Mouse (Mus musculus): ENCODE measurements around the gene Dync2li1. TPM values are rescaled to one million over a fixed set of nuclear protein-coding genes. Genes with fewer than 3 reads are reported as not detected.

The Dync2li1 gene
- polyA plus RNA-seq, 1 experiment from 2014 or later = 31.9 TPM

DNA sequence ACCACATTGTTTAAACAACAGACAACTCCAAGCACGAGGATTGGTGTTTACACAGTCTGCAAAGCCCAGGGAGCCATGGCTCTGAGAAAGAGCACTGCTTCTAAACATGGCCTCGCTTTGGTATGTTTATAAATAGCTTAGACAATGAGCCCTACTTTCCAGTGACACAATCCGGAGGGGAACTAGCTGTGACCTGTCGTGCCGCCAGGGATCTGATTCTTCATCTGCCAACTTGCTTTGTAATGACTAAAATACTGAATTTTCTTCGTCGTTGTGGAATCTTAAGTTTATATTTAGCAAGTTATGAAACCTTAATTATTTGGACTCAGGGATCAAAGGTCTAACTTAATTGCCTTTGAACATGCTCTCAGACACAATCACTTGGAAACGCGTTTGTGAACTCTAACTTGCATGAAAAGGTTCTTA, 23.1 kb upstream of the Dync2li1 start:
- Histone ChIP-seq H3K9ac (replicated peaks; ENCODE audit: low read length) (no peak overlapping the region), H3K4me3 (replicated peaks; ENCODE audit: low read depth, low read length) (no peak overlapping the region), H3K27me3 (ENCODE audit: control insufficient read depth, insufficient read depth, low read length) (no peaks in the 10 kb centered on the region), H3K9me3 (ENCODE audit: control insufficient read depth, low read length) (no peaks in the 10 kb centered on the region), H3K4me1 (ENCODE audit: control insufficient read depth, insufficient read depth, low read length) (no peaks in the 10 kb centered on the region), H3K4me2 (ENCODE audit: low read length) (no peak overlapping the region), H3K27ac (replicated peaks; ENCODE audit: low read depth, low read length) (no peak overlapping the region), H3K36me3 (ENCODE audit: control insufficient read depth, insufficient read depth, low read length) (no peaks in the 10 kb centered on the region)
- WGBS = 79% methylated on average over 9 of the region's 9 CpGs
- no peak for ATAC-seq (ENCODE audit: low FRiP score, low TSS enrichment)
- DNase-seq = no peak

DNA sequence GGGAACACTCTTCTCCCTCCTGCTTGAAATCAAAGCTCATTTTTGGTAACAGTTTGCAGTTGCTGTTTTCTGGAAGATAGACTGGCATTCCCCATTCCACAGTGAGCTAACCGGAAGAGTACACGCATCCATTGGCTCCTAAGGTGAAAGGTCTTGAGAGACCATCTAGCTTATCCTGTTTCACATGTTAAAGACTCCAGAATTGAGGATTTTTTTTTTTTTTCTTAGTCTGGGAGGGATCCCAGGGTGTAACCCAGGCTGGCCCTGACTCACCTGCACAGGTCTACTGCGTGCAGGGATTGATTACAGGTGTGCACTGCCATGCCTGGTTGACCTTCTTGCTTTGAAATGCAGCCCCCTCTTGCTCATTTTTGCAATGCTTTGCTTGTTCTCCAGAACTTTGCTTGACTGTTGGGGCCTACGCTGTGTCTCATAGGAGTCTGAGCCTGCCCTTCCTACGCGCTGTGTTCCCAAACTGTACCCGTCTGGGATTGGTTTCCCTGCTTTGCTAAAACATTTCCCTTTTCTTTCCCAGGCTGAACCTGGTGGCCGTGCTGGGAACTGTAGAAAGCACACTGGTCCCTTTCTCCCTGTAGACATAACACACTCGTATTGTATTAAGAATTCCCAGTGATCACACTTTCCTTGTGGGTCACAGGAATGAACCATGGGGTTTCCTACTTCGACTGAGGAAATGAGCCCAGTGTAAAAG, 22.4 kb upstream of the Dync2li1 start:
- Histone ChIP-seq H3K4me3 (replicated peaks; ENCODE audit: low read depth, low read length) (no peak overlapping the region), H3K36me3 (ENCODE audit: control insufficient read depth, insufficient read depth, low read length) (no peaks in the 10 kb centered on the region), H3K4me1 (ENCODE audit: control insufficient read depth, insufficient read depth, low read length) (no peaks in the 10 kb centered on the region), H3K9ac (replicated peaks; ENCODE audit: low read length) (no peak overlapping the region), H3K4me2 (ENCODE audit: low read length) (no peak overlapping the region), H3K27ac (replicated peaks; ENCODE audit: low read depth, low read length) (no peak overlapping the region), H3K9me3 (ENCODE audit: control insufficient read depth, low read length) (no peaks in the 10 kb centered on the region), H3K27me3 (ENCODE audit: control insufficient read depth, insufficient read depth, low read length) (no peaks in the 10 kb centered on the region)
- 92% methylated on average over 10 of the region's 10 CpGs for WGBS
- no peak for ATAC-seq (ENCODE audit: low FRiP score, low TSS enrichment)
- DNase-seq = no peak

DNA sequence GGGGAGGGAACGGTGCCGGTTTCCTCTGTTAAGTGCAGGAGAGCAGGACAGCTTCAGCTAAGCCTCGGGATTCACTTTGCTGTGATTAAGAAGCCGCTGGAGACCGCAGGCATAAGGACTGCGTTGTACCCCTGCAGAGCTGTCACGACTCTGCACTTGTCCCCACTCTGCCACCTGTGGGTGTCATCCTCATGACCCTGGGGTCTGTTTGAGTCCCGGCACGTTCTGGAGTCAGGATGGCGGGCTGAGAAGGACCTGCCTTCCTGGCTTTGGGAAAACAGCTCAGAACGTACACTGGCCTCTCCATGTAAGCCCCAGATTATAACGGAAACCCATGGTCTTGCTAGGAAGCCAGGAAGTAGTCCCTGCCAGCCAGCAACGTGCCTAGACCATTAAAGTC, 19.3 kb upstream of the Dync2li1 start:
- WGBS = 55% methylated on average over 13 of the region's 13 CpGs
- DNase-seq (no peak), ATAC-seq (ENCODE audit: low FRiP score, low TSS enrichment) (no peak)
- no peak overlapping the region for H3K4me3 ChIP-seq (replicated peaks; ENCODE audit: low read depth, low read length)
- no peaks in the 10 kb centered on the region for H3K27me3 ChIP-seq (ENCODE audit: control insufficient read depth, insufficient read depth, low read length)
- H3K4me2 ChIP-seq (ENCODE audit: low read length) = no peak overlapping the region
- no peak overlapping the region for H3K9ac ChIP-seq (replicated peaks; ENCODE audit: low read length)
- H3K27ac ChIP-seq (replicated peaks; ENCODE audit: low read depth, low read length) = no peak overlapping the region
- no peaks in the 10 kb centered on the region for H3K4me1 ChIP-seq (ENCODE audit: control insufficient read depth, insufficient read depth, low read length)
- H3K36me3 ChIP-seq (ENCODE audit: control insufficient read depth, insufficient read depth, low read length) = no peaks in the 10 kb centered on the region
- no peaks in the 10 kb centered on the region for H3K9me3 ChIP-seq (ENCODE audit: control insufficient read depth, low read length)

DNA sequence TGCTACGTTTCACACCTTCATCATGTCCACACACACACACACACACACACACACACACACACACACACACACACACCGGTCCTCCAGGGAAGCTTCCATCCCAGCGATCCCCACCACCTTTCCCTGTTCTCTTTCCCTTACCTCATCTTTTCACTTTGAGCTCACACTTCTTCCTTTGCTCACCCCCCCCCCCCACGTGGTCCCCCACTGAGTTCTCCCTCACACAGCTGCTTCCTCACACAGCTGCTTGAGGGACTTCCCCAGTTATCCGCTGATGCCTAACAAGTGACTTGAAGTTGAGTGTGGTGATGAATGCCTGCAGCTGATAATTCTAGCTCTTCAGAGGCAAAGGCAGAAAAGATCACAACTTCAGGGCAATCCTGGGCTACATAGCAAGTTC, 18.7 kb upstream of the Dync2li1 start:
- Histone ChIP-seq H3K9ac (replicated peaks; ENCODE audit: low read length) (no peak overlapping the region), H3K4me1 (ENCODE audit: control insufficient read depth, insufficient read depth, low read length) (no peaks in the 10 kb centered on the region), H3K27ac (replicated peaks; ENCODE audit: low read depth, low read length) (no peak overlapping the region), H3K27me3 (ENCODE audit: control insufficient read depth, insufficient read depth, low read length) (no peaks in the 10 kb centered on the region), H3K4me3 (replicated peaks; ENCODE audit: low read depth, low read length) (no peak overlapping the region), H3K36me3 (ENCODE audit: control insufficient read depth, insufficient read depth, low read length) (no peaks in the 10 kb centered on the region), H3K9me3 (ENCODE audit: control insufficient read depth, low read length) (no peaks in the 10 kb centered on the region), H3K4me2 (ENCODE audit: low read length) (no peak overlapping the region)
- no peak for DNase-seq
- 68% methylated on average over 5 of the region's 5 CpGs for WGBS
- no peak for ATAC-seq (ENCODE audit: low FRiP score, low TSS enrichment)

DNA sequence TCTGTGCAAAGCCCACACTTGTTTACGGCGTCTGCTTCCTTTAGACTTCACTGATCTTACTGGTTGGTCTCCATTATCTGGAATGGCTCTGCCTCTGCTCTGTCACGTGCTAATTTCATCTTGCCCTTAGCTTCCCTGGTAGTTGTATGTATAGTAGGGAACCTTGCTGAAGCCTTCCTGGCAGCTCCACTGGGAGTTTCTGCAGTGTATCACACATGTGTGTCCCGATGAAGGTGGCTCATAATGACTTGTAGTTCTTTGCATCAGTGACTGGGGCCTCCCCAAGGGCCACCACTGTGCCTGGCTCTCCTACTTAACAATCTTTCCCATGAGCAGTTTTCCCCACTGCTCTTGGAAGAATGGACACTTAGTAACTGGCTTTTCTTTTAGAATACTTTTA, 17.7 kb upstream of the Dync2li1 start:
- Histone ChIP-seq H3K9me3 (ENCODE audit: control insufficient read depth, low read length) (no peaks in the 10 kb centered on the region), H3K4me1 (ENCODE audit: control insufficient read depth, insufficient read depth, low read length) (no peaks in the 10 kb centered on the region), H3K9ac (replicated peaks; ENCODE audit: low read length) (no peak overlapping the region), H3K36me3 (ENCODE audit: control insufficient read depth, insufficient read depth, low read length) (no peaks in the 10 kb centered on the region), H3K4me3 (replicated peaks; ENCODE audit: low read depth, low read length) (no peak overlapping the region), H3K27ac (replicated peaks; ENCODE audit: low read depth, low read length) (no peak overlapping the region), H3K4me2 (ENCODE audit: low read length) (no peak overlapping the region), H3K27me3 (ENCODE audit: control insufficient read depth, insufficient read depth, low read length) (no peaks in the 10 kb centered on the region)
- DNase-seq (no peak), ATAC-seq (ENCODE audit: low FRiP score, low TSS enrichment) (no peak)
- WGBS = 81% methylated on average over 4 of the region's 4 CpGs

DNA sequence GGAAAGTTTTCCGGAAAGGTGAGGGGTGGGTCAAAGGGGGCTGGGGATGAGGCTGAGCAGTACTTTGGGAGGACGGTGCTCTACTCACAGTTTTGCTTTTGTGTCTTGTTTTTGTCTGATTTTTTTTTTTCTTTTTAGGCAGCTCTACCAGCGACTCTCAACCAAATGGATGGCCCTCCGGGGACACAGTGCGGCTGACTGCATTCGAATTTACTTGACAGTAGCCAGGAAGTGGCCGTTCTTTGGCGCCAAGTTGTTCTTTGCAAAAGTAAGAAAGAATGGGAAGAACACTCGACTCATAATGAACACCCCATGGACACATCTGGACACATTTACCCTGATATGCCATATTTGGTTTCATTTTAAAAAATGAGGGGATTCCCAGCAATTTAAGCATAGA, 14.8 kb upstream of the Dync2li1 start:
- no peaks in the 10 kb centered on the region for H3K36me3 ChIP-seq (ENCODE audit: control insufficient read depth, insufficient read depth, low read length)
- DNase-seq = no peak
- H3K4me1 ChIP-seq (ENCODE audit: control insufficient read depth, insufficient read depth, low read length) = no peaks in the 10 kb centered on the region
- no peak overlapping the region for H3K4me2 ChIP-seq (ENCODE audit: low read length)
- ATAC-seq (ENCODE audit: low FRiP score, low TSS enrichment) = no peak
- H3K27ac ChIP-seq (replicated peaks; ENCODE audit: low read depth, low read length) = no peak overlapping the region
- no peak overlapping the region for H3K4me3 ChIP-seq (replicated peaks; ENCODE audit: low read depth, low read length)
- H3K9me3 ChIP-seq (ENCODE audit: control insufficient read depth, low read length) = no peaks in the 10 kb centered on the region
- H3K27me3 ChIP-seq (ENCODE audit: control insufficient read depth, insufficient read depth, low read length) = no peaks in the 10 kb centered on the region
- H3K9ac ChIP-seq (replicated peaks; ENCODE audit: low read length) = no peak overlapping the region
- WGBS = 88% methylated on average over 9 of the region's 9 CpGs

DNA sequence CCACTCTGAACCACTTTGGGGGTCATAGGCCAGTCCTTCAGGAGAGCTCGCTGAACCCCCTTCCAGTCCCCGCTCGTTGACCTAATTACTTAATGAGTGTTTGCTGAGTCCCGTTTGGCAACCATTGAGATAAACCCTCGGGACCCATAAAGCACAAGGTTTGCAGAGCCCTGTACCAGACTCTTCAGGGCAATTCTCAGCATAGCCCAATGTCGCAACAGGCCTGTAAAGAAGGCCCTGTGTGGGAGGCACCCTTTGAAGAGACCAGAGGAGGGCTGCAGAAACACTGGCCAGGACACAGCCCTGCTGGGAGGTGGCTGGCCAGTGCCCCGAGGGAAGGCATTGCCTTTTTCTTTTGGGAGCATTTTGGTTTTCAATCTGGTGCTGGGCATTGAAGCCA, 14.3 kb upstream of the Dync2li1 start:
- Histone ChIP-seq H3K4me2 (ENCODE audit: low read length) (no peak overlapping the region), H3K36me3 (ENCODE audit: control insufficient read depth, insufficient read depth, low read length) (no peaks in the 10 kb centered on the region), H3K27ac (replicated peaks; ENCODE audit: low read depth, low read length) (no peak overlapping the region), H3K27me3 (ENCODE audit: control insufficient read depth, insufficient read depth, low read length) (no peaks in the 10 kb centered on the region), H3K4me3 (replicated peaks; ENCODE audit: low read depth, low read length) (no peak overlapping the region), H3K9me3 (ENCODE audit: control insufficient read depth, low read length) (no peaks in the 10 kb centered on the region), H3K9ac (replicated peaks; ENCODE audit: low read length) (no peak overlapping the region), H3K4me1 (ENCODE audit: control insufficient read depth, insufficient read depth, low read length) (no peaks in the 10 kb centered on the region)
- DNase-seq (no peak), ATAC-seq (ENCODE audit: low FRiP score, low TSS enrichment) (no peak)
- WGBS = 87% methylated on average over 7 of the region's 7 CpGs

DNA sequence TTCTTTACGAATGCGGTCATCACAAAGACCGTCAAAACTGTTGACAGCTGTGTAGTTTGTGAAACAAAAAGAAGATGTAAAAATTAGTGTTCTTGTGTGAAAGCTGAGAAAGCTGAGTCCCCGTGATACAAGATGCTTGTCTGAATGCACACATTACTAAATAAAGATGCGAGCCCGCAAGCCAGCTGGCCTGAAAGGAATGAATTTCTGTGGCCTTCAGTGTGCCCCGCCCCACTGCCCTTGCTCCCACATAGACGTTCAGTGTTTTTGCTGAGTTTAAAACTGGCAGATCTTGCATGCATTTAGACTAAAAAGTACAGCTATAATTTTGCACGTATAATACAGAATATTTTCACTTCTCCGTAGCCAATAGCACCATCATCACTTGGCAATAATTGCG, 10.5 kb upstream of the Dync2li1 start:
- Histone ChIP-seq H3K9ac (replicated peaks; ENCODE audit: low read length) (no peak overlapping the region), H3K27ac (replicated peaks; ENCODE audit: low read depth, low read length) (no peak overlapping the region), H3K36me3 (ENCODE audit: control insufficient read depth, insufficient read depth, low read length) (no peaks in the 10 kb centered on the region), H3K27me3 (ENCODE audit: control insufficient read depth, insufficient read depth, low read length) (no peaks in the 10 kb centered on the region), H3K4me3 (replicated peaks; ENCODE audit: low read depth, low read length) (no peak overlapping the region), H3K4me1 (ENCODE audit: control insufficient read depth, insufficient read depth, low read length) (no peaks in the 10 kb centered on the region), H3K4me2 (ENCODE audit: low read length) (no peak overlapping the region), H3K9me3 (ENCODE audit: control insufficient read depth, low read length) (no peaks in the 10 kb centered on the region)
- no peak for ATAC-seq (ENCODE audit: low FRiP score, low TSS enrichment)
- no peak for DNase-seq
- 85% methylated on average over 11 of the region's 11 CpGs for WGBS

DNA sequence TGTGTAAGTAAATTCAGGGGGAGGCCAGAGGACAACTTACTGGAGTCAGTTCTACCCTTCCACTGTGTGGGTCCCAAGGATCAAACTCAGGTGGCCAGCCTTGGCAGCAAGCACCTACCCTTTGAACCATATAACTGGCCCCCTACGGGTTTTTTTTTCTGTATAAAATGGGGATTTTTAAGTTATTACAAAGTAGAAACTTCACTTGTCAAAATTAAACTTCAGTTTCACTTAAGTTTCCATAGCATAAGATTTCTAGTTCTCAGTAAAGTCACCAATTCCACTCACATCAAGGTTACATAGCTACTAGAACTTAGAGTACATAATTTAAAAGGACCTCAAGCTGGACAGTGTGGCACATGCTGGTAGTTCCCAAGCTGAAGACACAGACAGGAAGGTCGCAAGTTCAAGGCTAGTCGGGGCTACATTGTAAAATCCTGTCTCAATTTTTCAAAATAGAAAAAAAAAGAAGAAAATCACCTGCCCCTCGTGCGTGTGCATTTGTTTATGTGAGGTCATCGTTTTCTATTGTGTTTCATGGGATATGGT, 9.7 kb upstream of the Dync2li1 start:
- Histone ChIP-seq H3K36me3 (ENCODE audit: control insufficient read depth, insufficient read depth, low read length) (no peaks in the 10 kb centered on the region), H3K4me2 (ENCODE audit: low read length) (no peak overlapping the region), H3K4me1 (ENCODE audit: control insufficient read depth, insufficient read depth, low read length) (no peaks in the 10 kb centered on the region), H3K9me3 (ENCODE audit: control insufficient read depth, low read length) (no peaks in the 10 kb centered on the region), H3K4me3 (replicated peaks; ENCODE audit: low read depth, low read length) (no peak overlapping the region), H3K9ac (replicated peaks; ENCODE audit: low read length) (no peak overlapping the region), H3K27me3 (ENCODE audit: control insufficient read depth, insufficient read depth, low read length) (no peaks in the 10 kb centered on the region), H3K27ac (replicated peaks; ENCODE audit: low read depth, low read length) (no peak overlapping the region)
- ATAC-seq (ENCODE audit: low FRiP score, low TSS enrichment) = no peak
- DNase-seq = no peak
- 88% methylated on average over 6 of the region's 6 CpGs for WGBS
